Mouse (Mus musculus): Measurements from ENCODE around the gene Prss35. TPM values are rescaled to one million over a fixed set of nuclear protein-coding genes. Genes with fewer than 3 reads are reported as not detected.

Gene Prss35
- polyA plus RNA-seq (2015; fragmentation: Illumina TruSeq; extraction: RNeasy Lipid Tissue Mini Kit (QIAGEN cat#74804); ENCODE audit: low read depth, low replicate concordance) = 3.0 TPM

GRCm38 (mm10) chr9:86742959-86743911 lies at the start of gene Prss35:
Gene Prss35, plus strand, starts transcription at chr9:86743649.

GRCm38 (mm10) chr9:86695818-86696261 lies 47.6 kb upstream of the Prss35 start, which contains the start of gene Me1:
Gene Me1, minus strand, starts transcription at chr9:86695953.

Other genes starting within 250 kb of the Prss35 start
- gene Pgm3, start 171.8 kb upstream of the Prss35 start, polyA plus RNA-seq (2015; fragmentation: Illumina TruSeq; extraction: RNeasy Lipid Tissue Mini Kit (QIAGEN cat#74804); ENCODE audit: low read depth, low replicate concordance) = 10.7 TPM
- gene Rwdd2a, start 171.7 kb upstream of the Prss35 start, polyA plus RNA-seq (2015; fragmentation: Illumina TruSeq; extraction: RNeasy Lipid Tissue Mini Kit (QIAGEN cat#74804); ENCODE audit: low read depth, low replicate concordance) = 49.0 TPM
- 66.0 TPM for gene Me1, start 47.7 kb upstream of the Prss35 start, polyA plus RNA-seq (2015; fragmentation: Illumina TruSeq; extraction: RNeasy Lipid Tissue Mini Kit (QIAGEN cat#74804); ENCODE audit: low read depth, low replicate concordance)
- 182 TPM for gene Snap91, start 137.0 kb downstream of the Prss35 start, polyA plus RNA-seq (2015; fragmentation: Illumina TruSeq; extraction: RNeasy Lipid Tissue Mini Kit (QIAGEN cat#74804); ENCODE audit: low read depth, low replicate concordance)